ENCODE assay signal across 12 mouse cellular contexts in the genomic region with DNA sequence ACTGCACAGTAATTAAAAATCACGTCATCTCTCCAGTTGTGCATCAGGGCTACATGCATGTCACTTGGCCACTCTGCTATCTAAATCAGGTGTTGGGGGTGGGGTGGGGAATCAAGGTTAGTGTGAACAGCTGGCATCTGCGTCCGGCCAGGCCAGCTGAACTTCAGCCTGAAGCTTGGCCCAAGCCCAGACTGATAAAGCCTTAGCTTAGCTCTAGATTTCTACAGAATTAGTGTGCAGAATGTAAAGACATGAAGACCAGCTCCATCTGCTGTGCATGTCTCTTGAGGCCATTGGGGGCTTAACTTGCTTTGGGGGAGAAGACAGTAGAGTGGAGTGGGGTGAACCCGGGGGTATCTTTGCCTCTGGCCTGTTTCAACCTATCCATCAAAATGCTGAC.
DNase-seq lines count a peak whose midpoint lies in the region; ATAC-seq lines count a peak whose summit lies in the region.
"Had no signal": no experiment of that assay in that cellular context is flagged by ENCODE, and none has a peak within 500 bp of the region (broad histone marks: within the 10 kb centered on the region; RNA-seq: fewer than 3 reads in every experiment).

No protein-coding gene starts in this region.

- H3K9ac ChIP-seq in forebrain, embryonic 14.5 days (ENCODE audit: low read length), result no peak overlapping the region
- no peak overlapping the region for H3K9ac ChIP-seq in hindbrain, embryonic 16.5 days (ENCODE audit: low read depth, low read length)
- H3K9ac ChIP-seq in neural tube, embryonic 14.5 days (replicated peaks; ENCODE audit: low read depth, low read length), result no peak overlapping the region
- H3K9ac ChIP-seq: liver, embryonic 14.5 days; neural tube, embryonic 12.5 days had no signal

- DNase-seq in kidney, postnatal 4 days, result peak; percentile 15 to 29
- DNase-seq in kidney, postnatal 10 days, result no peak
- no peak for DNase-seq in forebrain, embryonic 14.5 days (ENCODE audit: low spot score)
- no peak for DNase-seq in left cerebral cortex, adult 9 months (ENCODE audit: low spot score in 2 of 2)
- no peak for DNase-seq in spleen, postnatal 14 days (ENCODE audit: low spot score in 2 of 2)
- DNase-seq: cerebellum, adult 11-12 months had no signal

- H3K4me3 ChIP-seq in forebrain, embryonic 14.5 days (ENCODE audit: low read depth, low read length), result no peak overlapping the region
- no peak overlapping the region for H3K4me3 ChIP-seq in hindbrain, embryonic 16.5 days (ENCODE audit: low read length)
- no peak overlapping the region for H3K4me3 ChIP-seq in neural tube, embryonic 14.5 days (ENCODE audit: low read depth, low read length)
- H3K4me3 ChIP-seq: neural tube, embryonic 12.5 days had no signal

- H3K4me1 ChIP-seq in forebrain, embryonic 14.5 days (ENCODE audit: control insufficient read depth, insufficient read depth, low read length), result no peaks in the 10 kb centered on the region
- H3K4me1 ChIP-seq in hindbrain, embryonic 16.5 days (ENCODE audit: control insufficient read depth, insufficient read depth, low read depth, low read length), result no peaks in the 10 kb centered on the region; the same call in 1 of the 2 replicates
- H3K4me1 ChIP-seq in neural tube, embryonic 14.5 days (ENCODE audit: control insufficient read depth, insufficient read depth, low read length), result no peaks in the 10 kb centered on the region

- H3K27ac ChIP-seq in forebrain, embryonic 14.5 days (ENCODE audit: low read depth, low read length), result no peak overlapping the region
- H3K27ac ChIP-seq in hindbrain, embryonic 16.5 days (ENCODE audit: low read depth, low read length), result no peak overlapping the region
- H3K27ac ChIP-seq in neural tube, embryonic 14.5 days (ENCODE audit: low read depth, low read length), result no peak overlapping the region
- H3K27ac ChIP-seq: liver, embryonic 14.5 days; neural tube, embryonic 12.5 days had no signal

- peak; percentile 24 for ATAC-seq in forebrain, embryonic 14.5 days
- peak; percentile 35; the same call in 1 of the 2 replicates for ATAC-seq in hindbrain, embryonic 16.5 days
- ATAC-seq in neural tube, embryonic 14.5 days (ENCODE audit: low read depth), result peak; percentile 42
- ATAC-seq in activated CD4-positive, CD25-positive, alpha-beta regulatory T cell, adult 4 months, result no peak
- ATAC-seq: Patski had no signal

- 72% methylated on average over 4 of the region's 4 CpGs for WGBS in forebrain, embryonic 14.5 days
- 57% methylated on average over 4 of the region's 4 CpGs for WGBS in hindbrain, embryonic 16.5 days
- 58% methylated on average over 4 of the region's 4 CpGs for WGBS in neural tube, embryonic 14.5 days

- H3K4me2 ChIP-seq in forebrain, embryonic 14.5 days (ENCODE audit: low read length), result no peak overlapping the region
- H3K4me2 ChIP-seq in hindbrain, embryonic 16.5 days (ENCODE audit: low read length), result no peak overlapping the region
- H3K4me2 ChIP-seq in neural tube, embryonic 14.5 days (ENCODE audit: low read depth, low read length), result no peak overlapping the region
- H3K4me2 ChIP-seq: neural tube, embryonic 12.5 days had no signal

- no peaks in the 10 kb centered on the region for H3K9me3 ChIP-seq in forebrain, embryonic 14.5 days (replicated peaks; ENCODE audit: control insufficient read depth, low read length)
- no peaks in the 10 kb centered on the region for H3K9me3 ChIP-seq in hindbrain, embryonic 16.5 days (ENCODE audit: control insufficient read depth, low read length)
- H3K9me3 ChIP-seq in neural tube, embryonic 14.5 days (ENCODE audit: control insufficient read depth, low read length), result no peaks in the 10 kb centered on the region
- H3K9me3 ChIP-seq: neural tube, embryonic 12.5 days had no signal

- no peaks in the 10 kb centered on the region for H3K36me3 ChIP-seq in forebrain, embryonic 14.5 days (ENCODE audit: control insufficient read depth, insufficient read depth, low read length)
- H3K36me3 ChIP-seq in hindbrain, embryonic 16.5 days (ENCODE audit: control insufficient read depth, insufficient read depth, low read length), result no peaks in the 10 kb centered on the region
- H3K36me3 ChIP-seq in neural tube, embryonic 14.5 days (ENCODE audit: control insufficient read depth, insufficient read depth, low read length), result no peaks in the 10 kb centered on the region
- H3K36me3 ChIP-seq: neural tube, embryonic 12.5 days had no signal

- no peaks in the 10 kb centered on the region for H3K27me3 ChIP-seq in forebrain, embryonic 14.5 days (replicated peaks; ENCODE audit: control insufficient read depth, insufficient read depth, low read length)
- H3K27me3 ChIP-seq in hindbrain, embryonic 16.5 days (replicated peaks; ENCODE audit: control insufficient read depth, insufficient read depth, low read length), result no peaks in the 10 kb centered on the region
- H3K27me3 ChIP-seq in neural tube, embryonic 14.5 days (ENCODE audit: control insufficient read depth, insufficient read depth, low read length), result no peaks in the 10 kb centered on the region
- H3K27me3 ChIP-seq: neural tube, embryonic 12.5 days; Patski had no signal

Comparison
In these comparisons a context has a peak if more than half of its experiments do, and no peak if none do; other contexts are left out.
1. DNase-seq: peak in kidney, postnatal 4 days (2 of 2); none in kidney, postnatal 10 days (single experiment), forebrain, embryonic 14.5 days (single experiment), left cerebral cortex, adult 9 months (0 of 2) and spleen, postnatal 14 days (0 of 2).